Mouse (Mus musculus): ENCODE data around the gene Irf2bp2. TPM values are rescaled to one million over a fixed set of nuclear protein-coding genes. Genes with fewer than 3 reads are reported as not detected.

Irf2bp2 gene
- polyA plus RNA-seq, 1 experiment from 2014 or later, result 9.6 TPM

DNA sequence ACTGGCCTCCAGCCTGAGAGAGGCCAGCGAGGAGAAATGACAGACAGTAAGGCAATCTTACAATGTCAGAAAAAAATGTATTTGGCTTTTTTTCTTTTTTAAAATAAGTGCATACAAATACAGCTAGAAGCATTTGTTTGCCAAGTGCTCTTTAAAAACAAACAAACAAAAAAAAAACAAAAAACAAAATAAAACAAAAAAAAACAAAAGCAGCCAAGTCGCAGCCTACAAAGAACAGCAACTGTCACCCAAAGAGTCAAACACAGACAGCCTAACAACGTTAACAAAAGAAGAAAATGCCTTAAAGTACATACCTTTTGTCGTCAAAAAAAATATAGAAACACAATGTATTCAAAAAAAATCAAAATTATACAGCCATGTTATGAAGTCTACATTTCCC, 3.2 kb downstream of the Irf2bp2 start:
- Histone ChIP-seq H3K27me3 (no peaks in the 10 kb centered on the region), H3K4me2 (replicated peaks) (peak overlapping the region; percentile 93), H3K27ac (peak overlapping the region; percentile 18; the same call in 1 of the 2 replicates), H3K9ac (peak overlapping the region; percentile 54), H3K36me3 (peaks cover 6% of the 10 kb centered on the region; the same call in 1 of the 2 replicates), H3K4me3 (peak overlapping the region; percentile 99), H3K4me1 (peaks cover 52% of the 10 kb centered on the region), H3K9me3 (replicated peaks) (no peaks in the 10 kb centered on the region)
- no peak for ATAC-seq (ENCODE audit: low FRiP score)
- 26% methylated on average over 4 of the region's 4 CpGs for WGBS

DNA sequence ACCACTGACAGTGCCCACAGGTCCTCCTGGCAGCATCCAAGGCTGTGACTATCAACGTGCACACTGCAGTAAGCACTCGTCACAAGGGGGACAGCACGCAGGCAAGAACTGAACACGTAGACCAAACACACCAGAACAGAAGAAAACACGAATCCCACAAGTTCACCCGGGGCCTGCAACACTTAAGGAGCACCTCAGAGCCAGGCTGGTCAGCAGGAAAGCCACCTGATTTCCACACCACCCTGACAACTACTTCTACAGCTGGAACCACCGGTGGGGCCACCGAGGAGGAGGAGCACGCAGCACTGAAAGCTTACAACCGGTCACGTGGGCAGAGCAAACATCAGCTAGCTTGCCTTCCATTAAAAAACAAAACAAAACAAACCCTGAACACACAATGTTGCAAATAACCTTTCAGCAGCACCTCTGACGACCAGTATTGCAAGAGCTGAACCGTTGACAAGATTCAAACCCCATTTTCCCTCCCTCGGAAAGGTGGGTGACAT, 3.7 kb downstream of the Irf2bp2 start:
- H3K9me3 ChIP-seq (replicated peaks), result no peaks in the 10 kb centered on the region
- peaks cover 52% of the 10 kb centered on the region for H3K4me1 ChIP-seq
- peak overlapping the region; percentile 93 for H3K4me2 ChIP-seq (replicated peaks)
- peak overlapping the region; percentile 54 for H3K9ac ChIP-seq
- WGBS, result 20% methylated on average over 14 of the region's 14 CpGs
- peak overlapping the region; percentile 99 for H3K4me3 ChIP-seq
- no peak for ATAC-seq (ENCODE audit: low FRiP score)
- peaks cover 6% of the 10 kb centered on the region; the same call in 1 of the 2 replicates for H3K36me3 ChIP-seq
- peak overlapping the region; percentile 18 for H3K27ac ChIP-seq
- H3K27me3 ChIP-seq, result no peaks in the 10 kb centered on the region

DNA sequence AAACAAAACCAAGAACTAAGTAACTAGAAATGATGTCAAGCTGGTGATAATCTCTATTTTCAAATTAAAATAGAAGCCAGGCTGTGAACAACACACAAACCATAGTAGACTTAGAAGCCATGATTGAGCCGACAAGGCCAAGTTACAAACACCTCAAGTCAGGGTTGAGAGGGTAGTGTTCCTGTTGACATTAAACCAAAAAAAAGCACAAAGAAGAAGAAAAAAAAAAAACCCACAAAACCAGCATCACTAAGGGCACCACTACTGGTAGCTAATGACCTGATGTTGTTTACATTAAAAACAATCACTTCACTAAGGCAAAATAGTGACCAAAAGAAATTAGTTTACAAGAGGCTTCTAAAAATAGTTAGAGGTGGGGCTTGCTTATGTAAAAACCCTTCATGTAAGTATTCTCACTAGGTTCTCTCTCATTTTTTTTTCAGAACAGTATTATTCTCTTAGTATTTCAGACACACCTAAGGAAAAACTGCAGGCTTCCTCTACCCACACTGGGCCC, 4.2 kb downstream of the Irf2bp2 start:
- peaks cover 52% of the 10 kb centered on the region for H3K4me1 ChIP-seq

DNA sequence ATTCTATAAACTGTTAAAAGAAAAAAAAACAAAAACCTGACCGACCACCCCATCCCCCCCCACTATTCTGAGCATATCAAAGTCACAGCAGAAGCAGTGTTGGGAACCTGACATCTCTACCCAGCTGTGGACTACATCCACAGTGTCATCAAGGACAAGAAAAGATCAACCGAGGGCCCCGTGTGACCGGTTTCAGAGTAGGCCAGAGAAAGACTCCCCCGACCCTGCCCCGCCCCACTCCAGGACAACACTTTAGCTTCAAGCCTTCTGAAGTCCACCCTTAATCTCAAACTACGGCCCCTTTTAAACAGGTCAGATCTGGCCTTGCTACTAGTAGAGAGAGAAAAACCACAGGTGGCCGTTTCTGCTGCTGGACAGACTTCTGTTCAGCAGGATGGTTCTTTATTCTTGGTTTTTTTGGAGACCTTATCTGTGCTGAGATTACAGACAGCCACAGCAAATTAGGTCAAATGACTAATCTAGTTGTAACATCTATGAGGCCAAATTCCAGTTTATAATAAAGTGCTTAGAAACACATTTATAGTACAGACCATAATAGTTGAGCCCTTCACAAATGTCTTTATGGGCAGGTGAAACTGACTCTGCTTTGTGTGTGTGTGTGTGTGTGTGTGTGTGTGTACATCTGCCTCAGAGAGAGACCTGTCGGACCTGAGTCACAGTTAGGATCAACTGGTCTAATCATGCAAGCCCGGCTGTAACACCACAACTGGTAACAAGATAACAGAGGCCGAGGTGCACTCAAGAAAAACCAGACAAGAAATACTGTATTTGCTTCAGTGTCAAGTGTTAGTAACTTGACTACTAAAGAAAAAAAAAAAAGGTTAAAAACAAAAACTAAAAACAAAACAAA, 4.9 kb downstream of the Irf2bp2 start:
- Histone ChIP-seq H3K27ac (no peak overlapping the region), H3K4me1 (peaks cover 57% of the 10 kb centered on the region), H3K4me2 (replicated peaks) (peak overlapping the region; percentile 93), H3K9ac (peak overlapping the region; percentile 33), H3K4me3 (peak overlapping the region; percentile 99), H3K36me3 (peaks cover 6% of the 10 kb centered on the region; the same call in 1 of the 2 replicates), H3K27me3 (no peaks in the 10 kb centered on the region), H3K9me3 (replicated peaks) (no peaks in the 10 kb centered on the region)
- no peak for ATAC-seq (ENCODE audit: low FRiP score)
- WGBS, result 40% methylated on average over 11 of the region's 11 CpGs

More for the DNA sequence above, 4.2 kb downstream of the Irf2bp2 start:
- Histone ChIP-seq H3K27me3 (no peaks in the 10 kb centered on the region), H3K9me3 (replicated peaks) (no peaks in the 10 kb centered on the region), H3K4me3 (peak overlapping the region; percentile 99), H3K36me3 (peaks cover 6% of the 10 kb centered on the region; the same call in 1 of the 2 replicates), H3K27ac (peak overlapping the region; percentile 18), H3K9ac (peak overlapping the region; percentile 54), H3K4me2 (replicated peaks) (peak overlapping the region; percentile 93)
- no peak for ATAC-seq (ENCODE audit: low FRiP score)
- 48% methylated on average over 1 of the region's 1 CpGs for WGBS

DNA sequence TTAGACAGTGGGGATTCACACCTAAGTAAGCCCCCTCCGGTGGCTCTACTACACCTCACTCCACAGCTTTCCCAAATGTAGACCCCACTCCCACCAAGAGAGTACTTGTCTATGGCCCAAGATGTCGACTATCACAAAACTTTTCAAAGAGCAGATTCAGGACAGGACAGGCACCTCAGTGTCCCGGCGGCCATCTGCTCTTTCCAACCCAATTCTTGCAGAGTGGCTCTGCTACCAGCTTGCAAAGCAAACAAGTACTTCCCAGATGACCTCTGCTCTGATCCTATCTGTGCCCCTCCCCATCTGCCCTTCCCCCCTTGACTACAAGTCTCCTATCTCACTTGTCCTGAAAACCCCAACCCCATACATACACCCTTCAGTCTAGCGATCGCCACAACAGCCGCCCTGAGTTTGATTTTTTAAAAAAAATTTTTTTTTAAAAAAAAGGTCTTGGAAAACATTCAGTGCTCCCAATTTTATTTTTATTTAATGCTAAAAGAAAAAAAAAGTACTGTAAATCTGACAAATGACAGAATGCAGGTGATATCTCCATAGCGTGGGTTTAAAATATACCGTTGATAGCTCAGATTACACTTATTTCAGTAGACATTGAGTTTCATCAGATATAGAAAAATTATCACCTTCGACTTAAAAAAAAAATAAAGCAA, 5.8 kb downstream of the Irf2bp2 start:
- no peak overlapping the region for H3K27ac ChIP-seq
- no peak for ATAC-seq (ENCODE audit: low FRiP score)
- no peaks in the 10 kb centered on the region for H3K9me3 ChIP-seq (replicated peaks)
- 0 out of 2 replicates have a peak overlapping the region, but pooled peaks have one; percentile 33 for H3K9ac ChIP-seq
- 70% methylated on average over 10 of the region's 10 CpGs for WGBS
- peaks cover 61% of the 10 kb centered on the region for H3K4me1 ChIP-seq
- peak overlapping the region; percentile 93 for H3K4me2 ChIP-seq (replicated peaks)
- peaks cover 6% of the 10 kb centered on the region; the same call in 1 of the 2 replicates for H3K36me3 ChIP-seq
- peak overlapping the region; percentile 99 for H3K4me3 ChIP-seq
- H3K27me3 ChIP-seq, result no peaks in the 10 kb centered on the region

DNA sequence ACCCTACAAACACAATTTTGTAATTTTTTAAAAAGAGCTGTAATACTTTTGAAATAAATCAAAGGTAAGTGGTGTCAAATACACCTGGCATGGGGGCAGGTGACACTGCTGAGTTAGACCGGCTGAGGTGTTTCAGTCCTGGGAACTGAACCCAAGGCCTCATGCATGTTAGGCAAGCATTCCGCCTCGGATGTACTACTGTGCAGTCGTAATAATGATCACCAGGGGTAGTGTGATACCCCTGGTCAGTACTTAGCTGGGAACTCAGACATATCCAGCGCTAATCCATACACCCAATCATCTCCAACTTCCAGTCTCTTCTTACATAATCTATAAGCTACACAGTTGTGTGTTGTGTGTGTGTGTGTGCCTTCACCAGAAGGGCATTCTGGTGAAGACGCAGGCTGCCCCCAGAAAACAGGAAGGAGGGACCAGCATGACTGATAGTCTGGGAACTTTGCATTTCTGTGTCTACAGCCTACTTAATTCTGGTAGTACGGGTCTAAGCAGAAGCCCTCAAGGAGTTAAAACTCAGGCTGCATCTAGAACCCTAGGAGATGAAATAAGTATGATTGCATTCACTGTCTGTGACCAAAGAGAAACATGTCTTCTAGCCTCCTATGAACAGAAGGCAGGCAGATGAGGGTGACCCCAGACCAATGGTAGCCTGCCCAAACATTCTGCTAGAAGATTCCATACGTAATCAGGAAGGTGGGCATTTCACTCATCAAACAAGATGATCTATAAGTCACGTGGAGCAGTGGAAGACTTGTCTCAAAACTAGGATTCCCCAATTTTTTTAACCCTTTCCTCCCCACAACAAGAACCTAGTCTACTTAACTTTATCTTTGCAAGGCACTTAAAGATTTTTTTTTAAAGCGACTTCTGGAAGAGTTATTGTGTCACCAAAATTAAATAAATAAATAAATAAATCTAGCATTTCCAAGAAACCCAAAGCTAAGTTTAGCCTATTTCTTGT, 6.9 kb downstream of the Irf2bp2 start:
- H3K4me2 ChIP-seq (replicated peaks), result peak overlapping the region; percentile 93
- no peak overlapping the region for H3K9ac ChIP-seq

DNA sequence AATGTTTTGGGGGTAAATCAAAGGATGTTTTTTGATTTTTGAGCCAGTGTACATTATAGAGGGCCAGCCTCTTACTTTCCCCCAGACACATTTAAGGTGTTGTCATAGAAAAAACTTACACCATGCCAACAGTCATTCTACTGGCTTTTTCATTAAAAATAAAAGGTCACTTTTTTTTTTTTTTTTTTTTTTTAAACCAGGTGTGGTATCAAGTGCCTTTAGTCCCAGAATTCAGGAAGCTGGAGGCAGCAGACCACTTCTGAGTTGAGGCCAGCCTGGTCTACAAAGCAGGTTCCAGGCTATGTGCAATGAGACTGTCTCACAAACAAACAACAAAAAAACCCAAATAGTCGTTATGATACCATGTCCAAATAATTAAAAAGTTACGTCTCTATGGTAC, 7.7 kb downstream of the Irf2bp2 start:
- 90% methylated on average over 2 of the region's 2 CpGs for WGBS
- Histone ChIP-seq H3K4me1 (peaks cover 61% of the 10 kb centered on the region), H3K27ac (no peak overlapping the region), H3K4me3 (no peak overlapping the region), H3K27me3 (no peaks in the 10 kb centered on the region), H3K9ac (no peak overlapping the region), H3K9me3 (replicated peaks) (no peaks in the 10 kb centered on the region), H3K4me2 (replicated peaks) (no peak overlapping the region; the same call in 1 of the 2 replicates), H3K36me3 (peaks cover 6% of the 10 kb centered on the region; the same call in 1 of the 2 replicates)
- no peak for ATAC-seq (ENCODE audit: low FRiP score)

More for the DNA sequence above, 6.9 kb downstream of the Irf2bp2 start:
- peaks cover 6% of the 10 kb centered on the region; the same call in 1 of the 2 replicates for H3K36me3 ChIP-seq
- ATAC-seq (ENCODE audit: low FRiP score), result no peak
- H3K4me1 ChIP-seq, result peaks cover 61% of the 10 kb centered on the region
- H3K27me3 ChIP-seq, result no peaks in the 10 kb centered on the region
- H3K27ac ChIP-seq, result no peak overlapping the region
- H3K9me3 ChIP-seq (replicated peaks), result no peaks in the 10 kb centered on the region
- 80% methylated on average over 10 of the region's 10 CpGs for WGBS
- no peak overlapping the region for H3K4me3 ChIP-seq

DNA sequence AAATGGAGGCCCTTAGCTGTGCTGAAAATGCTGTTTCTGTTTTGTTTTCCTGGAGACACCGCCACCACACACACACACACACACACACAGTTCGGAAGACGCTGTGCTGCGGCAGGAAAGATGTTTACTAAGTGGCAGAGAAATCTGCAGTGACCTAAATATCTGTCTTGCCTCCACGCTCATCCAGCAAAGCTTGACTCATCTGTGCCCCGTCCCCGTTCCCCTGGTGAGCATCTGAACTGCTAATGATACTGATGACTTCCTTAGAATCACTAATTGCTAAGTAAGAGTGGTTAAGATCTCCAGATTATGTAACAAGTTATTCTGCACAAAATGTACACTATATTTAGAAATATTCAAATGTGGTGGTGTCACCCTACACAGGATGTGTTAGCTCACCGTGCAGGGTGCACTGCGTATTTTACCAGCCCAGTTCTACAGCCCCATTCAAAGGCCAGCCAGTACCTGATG, 8.2 kb downstream of the Irf2bp2 start:
- Histone ChIP-seq H3K36me3 (peaks cover 6% of the 10 kb centered on the region; the same call in 1 of the 2 replicates), H3K9me3 (replicated peaks) (no peaks in the 10 kb centered on the region), H3K27ac (peak overlapping the region; percentile 85; the same call in 1 of the 2 replicates), H3K4me3 (no peak overlapping the region), H3K27me3 (no peaks in the 10 kb centered on the region), H3K9ac (no peak overlapping the region), H3K4me2 (replicated peaks) (no peak overlapping the region; the same call in 1 of the 2 replicates), H3K4me1 (peaks cover 60% of the 10 kb centered on the region)
- WGBS, result 64% methylated on average over 9 of the region's 9 CpGs
- no peak for ATAC-seq (ENCODE audit: low FRiP score)

DNA sequence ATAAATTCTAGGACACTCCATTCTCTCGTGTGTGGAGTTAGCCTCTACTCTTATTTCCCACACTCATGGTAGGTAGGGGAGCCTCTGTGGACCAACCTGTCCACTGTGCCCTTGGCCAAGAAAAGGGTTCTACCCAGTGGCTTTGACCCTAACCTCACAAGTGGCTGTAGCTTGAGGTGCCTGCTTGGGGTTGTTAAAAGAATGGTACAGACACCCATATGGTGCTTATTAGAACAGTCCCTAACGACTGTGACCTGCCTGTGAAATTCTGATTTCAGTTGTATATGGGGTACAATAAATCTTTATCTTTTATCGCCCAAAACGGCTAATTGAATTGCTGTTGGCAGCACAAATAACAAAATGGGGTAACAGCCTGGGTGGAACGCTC, 8.9 kb downstream of the Irf2bp2 start:
- 0 out of 2 replicates have a peak overlapping the region, but pooled peaks have one; percentile 68 for H3K9ac ChIP-seq
- H3K36me3 ChIP-seq, result peaks cover 1% of the 10 kb centered on the region; the same call in 1 of the 2 replicates
- peak overlapping the region; percentile 99 for H3K4me2 ChIP-seq (replicated peaks)
- ATAC-seq (ENCODE audit: low FRiP score), result peak; percentile 66
- peaks cover 53% of the 10 kb centered on the region for H3K4me1 ChIP-seq
- WGBS, result 21% methylated on average over 5 of the region's 5 CpGs
- H3K9me3 ChIP-seq (replicated peaks), result no peaks in the 10 kb centered on the region
- H3K4me3 ChIP-seq, result peak overlapping the region; percentile 51
- H3K27ac ChIP-seq, result peak overlapping the region; percentile 85
- no peaks in the 10 kb centered on the region for H3K27me3 ChIP-seq

DNA sequence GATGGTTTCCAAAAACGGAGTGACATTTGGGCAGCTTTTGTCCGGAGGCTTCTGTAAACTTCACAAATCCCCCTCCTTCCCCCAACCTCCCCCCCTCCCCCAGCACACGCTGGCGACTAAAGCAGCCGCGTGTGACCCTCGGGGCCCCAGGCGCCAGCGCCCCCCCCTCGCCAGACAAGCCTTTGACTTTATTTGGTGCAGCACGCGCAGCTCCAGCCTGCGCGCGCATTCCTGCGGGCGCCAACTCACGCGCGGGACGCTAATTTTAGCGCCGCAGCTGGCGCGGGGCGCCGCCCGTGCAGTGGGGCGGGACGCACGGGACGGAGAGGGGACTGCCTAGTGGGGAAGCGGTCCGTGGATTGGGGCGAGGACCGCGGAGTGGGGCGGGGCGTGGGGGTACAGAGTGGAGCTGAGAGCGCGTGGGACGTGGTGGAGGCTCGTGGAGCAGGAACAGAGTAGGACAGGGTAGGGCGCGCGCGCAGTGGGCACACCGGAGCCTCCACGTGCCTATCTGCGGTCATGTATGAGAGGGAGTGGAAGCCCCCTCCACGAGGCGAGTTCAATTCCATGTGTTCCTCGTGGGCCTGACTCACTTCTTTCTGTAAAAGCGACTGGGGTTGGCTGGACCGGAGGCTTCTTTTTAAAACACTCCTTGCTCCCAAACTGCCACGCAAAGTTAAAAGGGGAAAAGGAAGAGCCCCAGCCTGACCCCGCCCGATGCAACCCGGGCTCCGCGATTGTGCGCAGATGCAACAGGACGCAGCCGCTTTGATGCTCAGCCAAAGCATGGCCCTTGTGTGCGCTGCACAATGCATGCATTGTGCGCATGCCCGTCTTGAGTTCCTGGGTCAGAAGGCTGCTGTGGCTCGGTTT, 9.6 kb downstream of the Irf2bp2 start:
- Histone ChIP-seq H3K4me1 (peaks cover 48% of the 10 kb centered on the region), H3K9me3 (replicated peaks) (no peaks in the 10 kb centered on the region), H3K36me3 (no peaks in the 10 kb centered on the region), H3K4me3 (peak overlapping the region; percentile 51), H3K4me2 (replicated peaks) (peak overlapping the region; percentile 99), H3K27ac (peak overlapping the region; percentile 85), H3K27me3 (no peaks in the 10 kb centered on the region), H3K9ac (peak overlapping the region; percentile 68)
- peak; percentile 89 for ATAC-seq (ENCODE audit: low FRiP score)
- under 1% methylated on average over 65 of the region's 68 CpGs for WGBS

All from hindbrain, embryonic 12.5 days (tissue).